Mouse (Mus musculus): ENCODE measurements around the gene Map2. TPM values are rescaled to one million over a fixed set of nuclear protein-coding genes. Genes with fewer than 3 reads are reported as not detected.

Gene Map2
- total RNA-seq, 2 experiments from 2014 or later = 1,024 to 1,078 TPM

- intact Hi-C loops (cut with DNase I) = no loop called here
- peak; percentile 13 to 54 for DNase-seq (ENCODE audit: low spot score in 2 of 2)
These were observed 104.3 kb downstream of the Map2 start for GRCm38 (mm10) chr1:66279222-66280009.

DNA sequence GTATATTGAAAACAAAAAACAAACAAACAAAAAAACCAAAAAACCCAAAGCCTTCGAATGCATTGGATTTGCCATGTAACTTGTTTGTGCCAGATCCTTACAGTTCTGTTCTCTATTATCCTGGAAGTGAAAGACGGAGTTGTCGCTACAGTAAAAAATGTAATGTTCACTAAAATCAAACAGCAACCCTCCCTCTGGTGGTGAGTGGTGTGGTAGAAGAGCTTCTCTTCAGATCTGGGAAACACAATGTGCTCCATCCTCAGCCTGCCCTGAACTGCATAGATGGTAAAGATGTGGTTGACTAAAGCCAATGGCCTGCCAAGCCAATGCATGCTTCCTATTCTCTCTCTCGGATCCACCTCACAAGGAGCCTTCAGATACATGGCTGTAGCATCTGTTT, 105.1 kb downstream of the Map2 start:
- intact Hi-C loops (cut with DNase I) = no loop called here
- peak; percentile 10 to 21 for DNase-seq (ENCODE audit: low spot score in 2 of 2)

DNA sequence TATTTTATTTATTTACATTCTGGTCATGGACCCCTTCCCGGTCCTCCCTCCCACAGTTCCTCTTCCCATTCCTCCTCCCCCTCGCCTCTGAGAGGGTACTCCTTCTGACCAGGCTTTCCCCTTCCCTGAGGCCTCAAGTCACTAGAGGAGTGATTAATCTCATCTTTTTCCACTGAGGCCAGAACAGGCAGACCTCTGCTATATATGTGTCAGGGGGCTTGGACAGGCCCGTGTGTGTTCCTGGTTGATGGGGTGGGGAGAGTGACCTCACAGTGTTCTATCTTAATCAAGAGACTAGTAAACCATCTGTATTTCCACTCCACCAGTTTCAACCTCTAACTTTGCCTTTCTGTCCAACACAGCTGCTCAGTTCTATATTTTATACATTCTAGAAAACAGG, 107.4 kb downstream of the Map2 start:
- no peak for DNase-seq (ENCODE audit: low spot score in 2 of 2)
- intact Hi-C loops (cut with DNase I) = no loop called here

DNA sequence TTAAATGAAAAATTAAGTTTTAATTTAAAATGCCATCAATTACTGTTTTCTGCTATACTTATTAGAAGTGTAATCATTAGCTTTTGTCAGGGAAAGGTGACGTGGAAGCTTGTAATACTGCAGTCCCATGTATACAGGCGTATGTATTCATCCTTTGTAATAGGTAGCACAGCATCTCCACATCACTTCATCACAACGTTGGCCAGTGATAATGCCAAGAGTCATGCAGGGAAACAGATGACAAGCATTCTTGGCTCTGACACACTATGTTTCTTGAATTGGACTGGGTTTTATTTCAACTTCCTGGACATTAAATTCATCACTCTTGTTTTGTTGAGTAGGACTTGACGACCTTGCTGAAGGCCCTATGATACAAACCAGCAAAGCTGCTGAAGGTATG, 113.9 kb downstream of the Map2 start:
- intact Hi-C loops (cut with DNase I) = no loop called here
- no peak for DNase-seq (ENCODE audit: low spot score in 2 of 2)

DNA sequence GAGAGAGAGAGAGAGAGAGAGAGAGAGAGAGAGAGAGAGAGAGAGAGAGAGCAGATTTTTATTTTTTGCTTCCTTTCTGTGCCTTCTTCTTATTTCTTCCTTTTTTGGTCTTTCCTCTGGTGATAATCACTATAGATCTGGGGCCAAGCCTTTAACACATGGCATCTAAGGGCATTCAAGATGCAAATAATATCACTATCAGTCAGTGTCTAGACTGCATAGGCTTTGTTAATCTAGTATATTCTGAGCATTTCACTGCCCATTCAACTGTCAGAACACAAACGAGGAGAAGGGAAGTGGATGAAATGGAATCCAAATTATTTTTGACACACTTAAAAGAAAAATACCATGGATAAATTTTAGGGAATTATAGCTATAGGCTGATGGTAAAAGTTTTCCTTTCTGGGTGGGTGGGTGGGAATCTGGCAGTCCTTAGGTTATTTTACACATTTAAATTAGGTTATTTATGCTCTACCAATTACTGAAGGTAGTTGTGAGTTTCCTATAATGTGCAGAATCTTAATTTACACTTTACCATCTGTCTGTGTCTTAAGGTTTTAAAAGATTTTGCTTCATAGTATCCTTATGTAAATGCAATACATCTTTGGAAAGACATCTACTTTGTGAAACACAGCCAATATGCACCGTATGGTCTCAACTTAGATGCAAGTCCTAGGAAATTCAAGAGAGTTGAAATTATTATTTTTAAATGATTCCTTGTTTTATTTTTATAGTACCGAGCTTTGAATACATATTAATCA, 117.2 kb downstream of the Map2 start:
- intact Hi-C loops (cut with DNase I) = no loop called here

GRCm38 (mm10) chr1:66299376-66299775, 124.3 kb downstream of the Map2 start:
- DNase-seq (ENCODE audit: low spot score in 2 of 2) = no peak
- intact Hi-C loops (cut with DNase I) = no loop called here

More for the DNA sequence above, 117.2 kb downstream of the Map2 start:
- DNase-seq (ENCODE audit: low spot score in 2 of 2) = peak in 1 of 2 experiments; percentile 72

GRCm38 (mm10) chr1:66320378-66321135, 145.5 kb downstream of the Map2 start:
- intact Hi-C loops (cut with DNase I) = loop anchor here (5.0 kb wide), 1 partner anchor 67 kb away; no protein-coding TSS in a partner anchor
- peak in 1 of 2 experiments; percentile 51 for DNase-seq (ENCODE audit: low spot score in 2 of 2)

GRCm38 (mm10) chr1:66321136-66321502, 146.0 kb downstream of the Map2 start:
- DNase-seq (ENCODE audit: low spot score in 2 of 2) = no peak
- intact Hi-C loops (cut with DNase I) = loop anchor here (5.0 kb wide), 1 partner anchor 66 kb away; no protein-coding TSS in a partner anchor

- intact Hi-C loops (cut with DNase I) = loop anchor here (2.0 to 5.0 kb wide), 3 partner anchors 66 to 147 kb away; partner anchors contain the start of gene Unc80
- peak; percentile 80 to 92 for DNase-seq (ENCODE audit: low spot score in 2 of 2)
These were observed 146.6 kb downstream of the Map2 start for GRCm38 (mm10) chr1:66321631-66322142.

GRCm38 (mm10) chr1:66323461-66323860, 148.4 kb downstream of the Map2 start:
- intact Hi-C loops (cut with DNase I) = loop anchor here (2.0 to 5.0 kb wide), 3 partner anchors 64 to 147 kb away; partner anchors contain the start of gene Unc80
- DNase-seq (ENCODE audit: low spot score in 2 of 2) = peak; percentile 65 to 87

GRCm38 (mm10) chr1:66324951-66325350, 149.9 kb downstream of the Map2 start:
- DNase-seq (ENCODE audit: low spot score in 2 of 2) = peak in 1 of 2 experiments; percentile 39
- intact Hi-C loops (cut with DNase I) = loop anchor here (5.0 kb wide), 1 partner anchor 62 kb away; no protein-coding TSS in a partner anchor

DNA sequence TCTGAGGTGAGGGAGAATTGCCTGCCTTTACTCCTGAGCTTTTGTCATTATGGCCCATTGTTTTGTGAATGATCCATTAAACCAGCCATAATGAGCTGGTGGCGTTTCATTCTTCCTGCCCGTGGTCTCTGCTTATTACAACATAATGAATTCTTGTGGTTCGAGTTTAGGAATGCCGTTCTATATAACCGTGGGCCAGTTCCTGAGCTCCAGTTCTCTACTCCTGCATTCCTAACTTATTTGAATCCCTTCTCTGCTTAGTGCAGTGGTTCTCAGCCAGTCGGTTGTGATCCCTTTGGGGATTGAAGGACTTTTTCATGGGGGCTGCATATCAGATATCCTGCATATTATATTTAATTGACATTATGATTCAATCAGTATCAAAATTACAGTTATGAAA, 153.9 kb downstream of the Map2 start:
- intact Hi-C loops (cut with DNase I) = no loop called here
- no peak for DNase-seq (ENCODE audit: low spot score in 2 of 2)

- intact Hi-C loops (cut with DNase I) = no loop called here
- DNase-seq (ENCODE audit: low spot score in 2 of 2) = no peak
These were observed 154.5 kb downstream of the Map2 start for GRCm38 (mm10) chr1:66329534-66329933.

GRCm38 (mm10) chr1:66335724-66336284, 160.7 kb downstream of the Map2 start:
- DNase-seq (ENCODE audit: low spot score in 2 of 2) = no peak
- intact Hi-C loops (cut with DNase I) = no loop called here

- intact Hi-C loops (cut with DNase I) = no loop called here
- no peak for DNase-seq (ENCODE audit: low spot score in 2 of 2)
These were observed 164.1 kb downstream of the Map2 start for GRCm38 (mm10) chr1:66339213-66339612.

DNA sequence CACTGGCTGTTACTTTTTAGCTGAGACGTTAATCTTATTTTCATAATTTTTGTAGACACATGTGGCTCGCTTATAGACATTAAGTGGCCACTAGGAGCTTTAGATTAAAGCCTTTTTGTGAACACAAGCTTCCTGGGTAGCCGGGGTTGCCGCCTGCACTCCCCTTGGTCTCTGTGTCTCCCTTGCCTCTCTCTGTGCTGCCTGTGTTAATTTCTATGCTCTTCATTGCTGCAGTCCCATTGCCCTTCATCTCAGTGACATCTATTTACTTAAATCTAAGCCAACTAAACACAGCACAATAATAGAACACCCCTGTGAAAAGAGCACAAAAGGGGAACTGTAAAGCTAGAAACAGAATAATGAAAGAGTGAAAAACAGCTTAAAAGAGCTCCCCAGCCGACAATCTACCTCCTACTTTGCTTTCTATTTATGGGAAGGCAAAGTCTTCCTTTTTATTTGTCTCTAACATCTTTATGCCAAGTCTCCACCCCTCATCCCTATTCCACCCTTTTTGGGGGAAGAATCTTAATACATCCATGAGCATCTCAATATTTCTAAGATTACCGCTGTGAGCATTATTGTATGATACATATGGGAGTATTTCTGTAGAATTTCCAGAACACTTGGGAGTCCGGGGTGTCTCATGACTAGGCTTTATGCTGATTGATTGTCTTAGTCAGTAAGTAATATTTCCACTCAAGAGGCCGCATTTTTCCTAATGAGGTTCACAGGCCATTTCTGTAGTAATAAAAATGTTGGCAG, 173.5 kb downstream of the Map2 start:
- intact Hi-C loops (cut with DNase I) = no loop called here
- no peak for DNase-seq (ENCODE audit: low spot score in 2 of 2)

DNA sequence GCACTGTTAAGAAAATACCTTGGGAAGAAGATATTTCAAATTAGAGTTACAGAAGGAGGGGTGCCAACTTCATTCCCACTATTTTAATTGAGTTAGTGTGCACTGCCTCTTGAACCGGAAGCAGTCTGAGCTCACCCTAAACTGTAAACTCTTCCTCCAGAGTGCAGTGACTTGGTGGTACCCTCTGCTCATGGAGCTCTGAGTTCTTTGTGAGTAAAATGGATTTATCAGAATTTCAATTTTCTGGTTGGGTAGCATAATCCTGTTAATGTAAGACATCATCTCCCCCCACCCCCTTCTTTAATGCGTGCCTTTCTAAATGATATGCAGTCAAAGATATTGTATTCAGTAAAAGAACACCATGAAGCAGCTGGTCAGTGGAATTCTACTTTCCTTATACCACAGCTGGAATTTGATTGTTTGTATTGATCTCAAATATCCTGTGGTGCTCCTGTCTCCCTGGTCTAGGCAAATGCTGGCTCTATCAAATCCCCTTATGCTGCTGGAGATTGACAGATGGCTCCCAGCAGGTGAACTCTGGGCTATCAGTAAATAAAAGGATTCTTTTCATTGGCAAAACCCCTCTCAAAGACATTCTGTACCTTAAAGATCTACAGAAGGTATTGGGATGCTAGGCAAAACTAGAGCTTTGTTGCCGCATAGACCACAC, 174.2 kb downstream of the Map2 start:
- DNase-seq (ENCODE audit: low spot score in 2 of 2) = no peak
- intact Hi-C loops (cut with DNase I) = no loop called here

DNA sequence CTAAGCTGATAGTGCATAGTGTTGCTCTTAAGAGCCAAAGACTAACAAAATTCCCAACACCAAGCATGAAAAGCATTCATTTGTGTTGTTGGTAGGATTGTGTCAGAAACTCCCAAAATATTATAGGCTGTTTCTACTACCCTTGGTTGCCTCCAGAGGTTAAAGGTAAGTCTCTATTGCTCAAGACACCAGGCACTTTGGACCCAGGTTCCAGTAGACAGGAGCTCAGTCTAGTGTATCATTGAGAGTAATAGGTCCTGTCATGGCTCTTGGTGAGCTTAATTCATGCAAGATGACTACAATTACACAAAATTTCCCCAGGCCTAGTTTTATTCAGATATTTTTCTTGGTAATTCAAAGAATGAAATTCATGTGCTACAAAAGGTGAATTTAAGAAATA, 176.3 kb downstream of the Map2 start:
- DNase-seq (ENCODE audit: low spot score in 2 of 2) = no peak
- intact Hi-C loops (cut with DNase I) = no loop called here

Measured in left cerebral cortex, postnatal 25 days (tissue).